Mouse (Mus musculus): ENCODE measurements around the gene Dmkn.

The Dmkn gene

DNA sequence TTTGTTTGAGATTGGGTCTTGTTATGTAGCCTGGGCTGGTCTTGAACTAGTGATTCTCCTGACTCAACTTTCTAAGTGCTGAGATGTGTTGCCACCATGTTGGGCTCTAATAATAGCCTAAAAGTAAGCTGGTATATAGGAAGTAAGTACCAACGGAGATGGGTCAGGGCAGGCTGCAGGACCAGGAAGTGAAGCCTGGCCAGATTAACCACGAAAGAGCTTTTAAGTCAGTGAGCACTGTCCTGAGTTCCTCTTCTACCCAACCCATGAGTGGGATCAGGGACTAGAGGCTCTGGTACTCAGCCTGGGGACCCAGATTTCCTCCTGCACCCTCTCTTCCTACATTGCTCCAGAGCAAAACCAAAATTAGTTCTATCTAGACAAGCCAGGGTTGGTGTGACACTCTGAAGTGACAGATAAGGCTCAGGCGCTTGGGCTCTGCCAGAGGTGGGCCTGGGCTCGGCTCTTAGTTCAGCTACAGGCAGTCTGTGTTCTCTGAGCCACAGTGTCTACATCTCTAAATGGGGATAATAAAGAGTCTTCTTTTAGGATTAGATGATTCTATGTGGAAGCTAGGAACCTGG lies 1.7 kb upstream of the Dmkn start:
- DNase-seq (ENCODE audit: low read depth), result peak; percentile 81

DNA sequence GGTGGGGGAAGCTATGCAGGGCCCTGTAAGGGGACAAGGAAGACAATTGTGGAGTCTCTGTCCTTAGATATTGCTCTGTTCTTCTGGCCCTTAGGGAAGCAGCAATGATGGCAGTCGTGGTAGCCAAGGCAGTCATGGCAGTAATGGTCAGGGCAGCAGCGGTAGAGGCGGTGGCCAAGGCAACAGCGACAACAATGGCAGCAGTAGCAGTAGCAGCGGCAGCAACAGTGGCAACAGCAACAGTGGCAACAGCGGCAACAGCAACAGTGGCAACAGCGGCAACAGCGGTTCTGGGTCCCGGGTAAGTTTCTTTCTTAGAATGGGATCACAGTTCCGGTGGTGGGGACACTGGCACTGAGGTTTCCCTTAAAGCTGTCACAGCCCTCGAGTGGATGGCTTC lies 1.6 kb downstream of the Dmkn start:
- DNase-seq (ENCODE audit: low read depth), result no peak

DNA sequence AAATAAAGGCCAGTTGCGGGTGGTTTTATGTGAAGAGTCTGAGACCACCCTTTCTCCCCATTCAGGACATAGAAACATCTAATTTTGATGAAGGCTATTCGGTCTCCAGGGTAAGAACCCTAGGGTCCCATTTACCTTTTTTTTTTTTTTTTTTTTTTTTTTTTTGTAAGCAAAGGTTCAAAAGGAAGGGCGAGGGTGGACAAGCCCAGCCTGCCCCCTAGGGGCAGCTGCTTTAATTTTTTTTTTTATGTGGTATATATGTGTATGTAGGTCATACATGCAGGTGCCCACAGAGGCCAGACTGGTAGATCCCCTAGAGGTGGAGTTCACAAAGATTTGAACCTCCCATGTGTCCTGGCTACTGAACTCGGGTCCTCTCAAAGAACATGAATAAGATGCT lies 2.9 kb downstream of the Dmkn start:
- DNase-seq (ENCODE audit: low read depth), result peak; percentile 47

DNA sequence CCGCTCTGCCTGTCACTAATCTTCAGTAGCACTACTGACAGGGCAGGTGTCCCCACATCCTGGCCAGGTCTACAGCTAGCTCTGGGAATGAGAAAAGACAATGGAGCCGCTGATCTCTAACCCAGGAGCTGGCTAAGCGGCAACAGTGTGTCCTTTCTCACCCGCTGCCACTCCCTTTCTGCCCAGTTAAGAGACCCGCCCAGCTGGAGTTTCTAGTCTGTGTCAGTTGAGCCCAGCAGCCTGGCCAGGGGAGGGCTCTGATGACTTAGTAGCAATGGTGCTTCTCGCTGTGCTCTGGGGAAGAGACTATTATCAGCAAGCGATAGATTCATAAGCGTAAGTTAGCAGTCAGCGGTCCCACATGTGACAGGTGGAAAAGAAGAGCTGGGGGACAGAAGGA lies 5.7 kb downstream of the Dmkn start:
- DNase-seq (ENCODE audit: low read depth), result no peak

DNA sequence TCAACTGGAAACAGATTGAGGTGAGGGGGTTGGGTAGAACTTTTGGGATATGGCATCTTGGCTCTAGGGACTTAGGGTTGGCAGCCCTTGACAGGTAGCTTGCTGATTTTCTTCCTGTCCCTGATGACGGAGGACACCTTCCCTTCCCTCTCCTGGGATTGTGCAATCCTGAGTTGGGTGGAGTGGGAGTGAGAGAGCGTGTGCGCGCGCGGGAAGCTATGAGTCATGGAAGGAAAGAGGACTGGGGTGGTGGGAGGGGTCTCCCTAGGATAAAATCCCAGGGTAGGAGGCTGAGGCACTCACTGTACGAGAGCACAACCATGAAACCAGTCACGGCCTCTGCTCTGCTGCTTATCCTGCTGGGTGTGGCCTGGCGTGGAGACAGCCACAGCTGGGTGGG lies 12.5 kb downstream of the Dmkn start:
- peak; percentile 40 for DNase-seq (ENCODE audit: low read depth)

DNA sequence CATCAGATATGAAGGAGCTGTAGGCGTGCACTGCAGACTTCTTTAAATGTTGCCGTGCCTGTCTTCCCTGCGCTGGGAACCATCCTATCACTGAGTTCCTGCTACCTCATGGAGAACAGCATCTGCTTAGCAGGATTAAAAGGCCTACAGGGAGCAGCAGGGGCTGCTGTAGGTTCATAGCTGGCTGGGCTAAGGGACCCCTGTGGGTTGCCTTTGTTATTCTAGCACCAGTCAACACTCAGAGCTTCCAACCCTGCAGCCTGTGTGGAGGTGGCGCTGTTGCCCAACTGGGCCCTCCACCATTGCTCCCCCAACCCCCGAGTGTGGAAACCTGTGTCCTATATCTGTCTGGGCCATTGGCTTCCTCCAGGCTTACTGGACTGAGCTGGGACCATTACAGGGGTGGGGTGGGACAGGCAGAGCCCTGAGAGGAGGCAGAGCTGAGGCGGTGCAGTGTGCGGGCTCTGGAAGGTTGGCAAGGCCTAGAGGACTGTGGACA lies 13.6 kb downstream of the Dmkn start:
- DNase-seq (ENCODE audit: low read depth), result no peak

DNA sequence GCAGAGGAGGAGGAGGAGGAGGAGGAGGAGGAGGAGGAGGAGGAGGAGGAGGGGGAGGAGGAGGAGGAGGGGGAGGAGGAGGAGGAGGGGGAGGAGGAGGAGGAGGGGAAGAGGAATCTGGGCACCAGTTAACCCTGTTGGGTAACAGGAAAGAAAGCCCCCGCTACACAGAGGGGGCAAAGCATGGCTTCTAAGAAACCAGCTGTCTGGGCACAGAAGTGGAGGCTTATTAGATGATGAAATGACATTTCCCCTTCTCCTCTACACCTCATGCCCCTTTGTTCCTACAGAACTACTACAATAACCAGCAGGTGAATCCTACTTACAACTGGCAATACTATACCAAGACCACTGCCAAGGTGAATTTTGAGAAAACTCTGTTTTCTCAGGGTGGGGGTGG lies 14.4 kb downstream of the Dmkn start:
- peak; percentile 36 for DNase-seq (ENCODE audit: low read depth)

DNA sequence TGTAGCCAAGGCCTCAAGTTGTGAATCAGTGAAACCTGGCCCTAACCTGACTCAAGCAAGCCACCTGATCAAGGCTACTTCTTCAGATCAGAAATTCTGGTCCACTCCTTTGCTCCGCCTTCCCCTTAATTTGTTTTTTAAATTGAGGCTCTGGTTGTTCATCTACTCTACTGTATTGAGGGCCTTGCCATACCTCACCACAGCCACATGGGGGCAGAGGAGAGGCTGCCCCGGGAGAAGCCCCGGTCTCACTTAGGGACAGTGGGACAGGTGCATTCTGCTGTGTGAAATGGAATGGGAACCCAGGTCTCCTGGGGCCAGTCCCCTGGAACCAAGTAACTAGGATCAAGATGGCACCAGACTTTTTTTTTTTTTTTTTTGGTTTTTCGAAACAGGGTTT lies 18.2 kb downstream of the Dmkn start:
- peak; percentile 60 for DNase-seq (ENCODE audit: low read depth)

DNA sequence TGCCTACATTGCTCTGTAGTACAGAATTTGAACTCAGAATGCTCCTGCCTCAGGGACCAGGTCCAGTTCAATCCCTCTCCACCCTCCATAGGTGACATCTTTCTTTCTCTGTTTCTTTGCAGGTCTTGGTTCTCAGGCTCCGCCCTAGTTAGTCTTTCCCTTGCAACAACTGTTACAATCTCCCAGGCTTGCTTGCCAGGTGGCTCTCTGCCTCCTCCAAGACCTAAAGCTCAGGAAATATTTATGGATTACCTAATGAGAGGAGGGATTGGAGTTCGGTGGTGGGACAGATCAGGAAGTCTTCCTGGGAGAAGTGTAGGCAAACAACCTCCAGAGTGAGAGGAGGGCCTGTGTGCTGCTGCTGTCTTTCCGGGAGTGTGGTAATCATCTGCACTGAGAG lies 19.1 kb downstream of the Dmkn start:
- DNase-seq (ENCODE audit: low read depth), result no peak

DNA sequence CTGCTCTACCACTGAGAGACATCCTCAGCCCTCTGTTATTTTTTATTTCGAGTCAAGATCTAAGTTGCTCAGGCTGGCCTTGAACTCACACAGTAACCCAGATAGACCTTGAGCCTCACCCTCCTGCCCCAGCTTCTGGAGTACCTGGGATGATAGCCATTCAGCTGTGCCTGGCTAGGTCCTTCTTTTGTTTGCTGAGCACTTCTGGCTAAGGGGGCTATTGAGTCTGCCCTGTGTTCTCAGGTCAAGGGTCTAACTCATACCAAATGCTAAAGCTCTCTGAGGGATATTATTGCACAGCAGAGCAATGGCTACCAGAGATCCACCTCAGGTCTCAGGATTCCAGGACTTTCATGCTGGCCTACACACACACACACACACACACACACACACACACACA lies 21.6 kb downstream of the Dmkn start:
- DNase-seq (ENCODE audit: low read depth), result no peak

DNA sequence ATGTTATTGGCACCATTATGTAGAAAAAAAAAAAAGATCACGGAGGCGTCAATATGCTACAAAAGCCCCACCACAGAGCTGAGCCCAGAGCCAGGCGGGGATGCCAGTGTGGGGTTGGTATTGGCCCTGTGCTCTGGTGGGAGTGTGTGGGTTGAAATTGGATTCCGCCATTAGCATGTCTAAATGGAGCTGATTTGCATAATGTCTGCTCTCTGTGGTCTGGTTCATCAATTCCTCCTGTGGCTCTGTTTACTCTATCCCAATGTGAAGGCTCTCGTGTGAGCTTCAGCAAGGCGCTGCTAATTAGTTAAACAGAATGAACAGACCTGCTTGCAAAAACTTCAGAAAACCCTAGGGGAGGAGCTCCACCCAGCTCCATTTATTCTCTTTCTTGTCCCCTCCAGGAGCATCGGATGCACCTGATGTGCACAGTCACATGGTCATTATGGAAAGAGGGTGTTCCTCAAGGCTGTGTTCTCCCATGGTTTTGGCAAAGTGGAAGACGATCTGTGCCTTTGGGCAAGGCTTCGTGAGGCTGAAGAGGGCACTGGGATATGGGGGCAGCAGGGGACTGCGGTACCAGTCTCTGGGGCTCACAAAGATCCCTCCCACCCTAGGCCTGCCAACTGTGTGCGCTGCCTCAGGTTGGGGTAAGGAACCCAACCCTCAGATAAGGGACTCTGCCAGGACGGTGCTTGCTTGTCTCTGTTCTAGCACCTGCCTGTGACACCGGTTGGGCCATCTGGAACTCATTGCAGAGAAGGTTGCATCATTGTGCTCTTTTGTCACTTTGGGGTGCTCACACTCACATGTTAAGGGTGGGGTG lies 22.4 kb downstream of the Dmkn start:
- DNase-seq (ENCODE audit: low read depth), result no peak

DNA sequence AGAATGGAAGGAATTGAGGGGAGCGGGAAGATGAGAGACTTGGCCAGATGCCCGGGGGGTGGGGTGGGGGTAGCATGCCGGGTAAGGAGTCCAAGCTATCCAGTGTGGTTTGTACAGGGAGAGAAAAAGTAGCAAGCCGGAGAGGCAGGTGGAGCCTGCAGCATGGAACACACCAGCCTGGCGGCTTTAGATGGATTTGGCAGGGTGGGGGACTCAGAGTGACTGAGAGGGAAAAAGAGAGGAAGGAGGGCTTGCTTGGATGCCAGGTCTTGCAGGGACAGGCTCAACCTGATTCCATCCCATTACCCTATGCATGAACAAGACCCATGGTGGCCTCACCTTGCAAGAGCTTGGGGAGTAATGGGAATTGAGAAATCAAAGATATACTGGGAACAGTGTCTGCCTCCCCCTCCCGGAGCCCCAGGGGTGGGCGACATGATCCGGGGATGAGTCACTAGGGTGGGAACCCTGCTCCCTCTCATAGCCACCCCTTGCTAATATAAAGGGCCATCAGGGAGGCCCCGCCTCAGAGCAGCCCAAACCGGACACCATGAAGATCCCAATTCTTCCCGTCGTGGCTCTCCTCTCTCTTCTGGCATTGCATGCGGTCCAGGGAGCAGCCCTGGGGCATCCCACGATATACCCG lies 23.9 kb downstream of the Dmkn start, which contains the start of gene Krtdap:
Gene Krtdap, plus strand, starts transcription at position 520 of the 646 bp plus-strand sequence.
- no peak for DNase-seq (ENCODE audit: low read depth)

DNA sequence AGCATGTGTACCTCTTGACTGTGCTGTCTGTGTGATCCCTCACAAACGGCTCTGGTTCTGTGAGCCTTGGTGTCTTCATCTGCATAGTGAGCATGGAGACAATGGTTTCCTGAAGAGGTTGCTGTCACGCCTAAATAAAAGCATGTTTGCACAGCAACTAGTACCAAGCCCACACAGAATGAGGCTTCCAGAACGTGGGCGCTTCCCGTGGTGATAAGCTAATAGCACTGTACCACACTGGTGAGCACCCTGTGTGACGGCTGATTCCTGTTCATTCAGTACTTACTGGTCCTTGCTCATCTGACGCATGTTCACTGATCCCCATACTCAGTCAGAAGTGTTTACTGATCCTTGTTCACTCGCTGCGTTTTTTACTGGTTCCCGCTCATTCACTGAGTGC lies 26.6 kb downstream of the Dmkn start:
- DNase-seq (ENCODE audit: low read depth), result no peak

DNA sequence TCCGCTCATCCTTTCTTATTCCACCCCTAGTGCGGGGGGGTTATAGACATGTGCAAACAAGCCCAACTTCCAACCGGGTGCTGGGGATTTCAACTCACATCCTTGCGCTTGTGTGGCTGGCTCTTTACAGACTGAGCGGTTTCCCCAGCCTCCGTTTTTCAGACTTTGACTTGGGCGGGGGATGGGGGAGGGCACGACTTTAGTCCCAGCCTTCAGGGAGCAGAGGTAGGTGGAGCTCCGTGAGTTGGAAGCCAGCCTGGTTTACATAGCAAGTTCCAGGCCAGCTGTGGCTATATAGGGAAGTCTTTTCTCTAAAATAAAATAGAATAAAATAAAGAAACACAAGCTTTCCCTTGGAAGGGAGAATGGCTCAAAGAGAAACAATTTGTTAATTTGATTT lies 28.4 kb downstream of the Dmkn start:
- no peak for DNase-seq (ENCODE audit: low read depth)

DNA sequence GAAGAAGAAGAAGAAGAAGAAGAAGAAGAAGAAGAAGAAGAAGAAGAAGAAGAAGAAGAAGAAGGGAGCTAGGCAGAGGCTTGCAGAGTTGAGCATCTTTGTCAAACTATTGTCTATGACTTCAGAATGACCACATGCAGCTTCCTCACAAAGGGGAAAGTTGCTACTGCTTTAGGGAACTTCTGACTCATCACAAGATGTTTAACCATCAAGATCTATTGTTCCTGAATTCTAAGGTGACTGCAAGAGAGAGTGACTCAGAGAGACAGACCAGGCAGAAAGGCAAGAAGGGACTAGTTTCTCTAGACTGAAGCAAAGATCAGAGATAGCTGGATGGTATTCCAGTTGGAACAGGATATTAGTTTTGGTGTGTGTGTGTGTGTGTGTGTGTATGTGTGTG lies 31.4 kb downstream of the Dmkn start:
- DNase-seq (ENCODE audit: low read depth), result peak; percentile 93

DNA sequence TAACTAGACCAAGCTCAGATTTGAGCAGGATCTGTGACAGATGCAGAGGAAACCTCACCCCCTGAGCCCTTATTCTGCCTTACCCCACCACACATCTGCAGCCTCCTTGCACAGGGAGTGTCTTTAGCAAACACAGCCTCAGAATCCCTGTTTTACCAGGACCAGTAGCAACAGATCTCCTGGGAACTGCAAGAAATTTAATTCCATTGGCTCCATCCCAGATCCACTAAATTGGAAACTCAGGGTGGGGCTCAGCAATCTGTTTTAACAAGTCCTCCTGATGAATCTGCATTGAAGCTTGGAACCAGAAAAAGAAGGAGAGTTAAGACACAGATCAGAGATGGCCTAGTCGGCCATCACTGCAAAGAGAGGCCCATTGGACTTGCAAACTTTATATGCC lies 33.2 kb downstream of the Dmkn start:
- no peak for DNase-seq (ENCODE audit: low read depth)

DNA sequence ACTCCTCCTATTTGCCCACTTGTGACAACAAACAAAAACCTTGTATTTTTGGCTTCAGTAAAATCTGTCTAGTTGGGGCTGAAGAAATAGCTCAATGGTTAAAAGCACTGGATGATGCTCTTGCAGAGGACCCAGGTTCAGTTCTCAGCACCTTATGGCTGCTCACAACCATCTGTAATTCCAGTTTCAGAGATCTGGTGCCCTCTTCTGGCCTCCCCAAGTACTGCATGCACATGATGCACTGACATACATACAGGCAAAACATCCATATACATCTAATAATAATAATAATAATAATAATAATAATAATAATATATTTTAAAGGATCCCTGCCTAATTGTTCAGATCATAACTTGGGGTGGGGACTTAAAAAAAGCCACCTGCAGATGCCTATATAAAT lies 37.1 kb downstream of the Dmkn start:
- DNase-seq (ENCODE audit: low read depth), result no peak

DNA sequence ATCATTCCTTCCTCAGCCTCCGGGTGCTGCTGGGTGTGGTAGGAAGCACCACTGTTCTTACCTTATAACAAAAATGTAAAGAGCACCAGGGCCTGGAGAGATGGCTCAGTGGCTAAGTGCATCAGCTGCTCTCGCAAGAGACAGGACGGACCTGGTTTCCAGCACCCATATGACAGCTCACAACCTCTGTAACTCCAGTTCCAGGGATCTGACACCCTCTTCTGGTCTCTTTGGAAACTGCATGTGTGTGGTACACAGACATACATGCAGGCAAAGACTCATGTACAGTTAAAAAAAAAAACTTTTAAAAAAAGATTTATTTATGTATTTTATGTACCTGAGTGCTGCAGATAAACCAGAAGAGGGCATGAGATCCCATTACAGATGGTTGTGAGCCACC lies 39.7 kb downstream of the Dmkn start:
- DNase-seq (ENCODE audit: low read depth), result no peak

DNA sequence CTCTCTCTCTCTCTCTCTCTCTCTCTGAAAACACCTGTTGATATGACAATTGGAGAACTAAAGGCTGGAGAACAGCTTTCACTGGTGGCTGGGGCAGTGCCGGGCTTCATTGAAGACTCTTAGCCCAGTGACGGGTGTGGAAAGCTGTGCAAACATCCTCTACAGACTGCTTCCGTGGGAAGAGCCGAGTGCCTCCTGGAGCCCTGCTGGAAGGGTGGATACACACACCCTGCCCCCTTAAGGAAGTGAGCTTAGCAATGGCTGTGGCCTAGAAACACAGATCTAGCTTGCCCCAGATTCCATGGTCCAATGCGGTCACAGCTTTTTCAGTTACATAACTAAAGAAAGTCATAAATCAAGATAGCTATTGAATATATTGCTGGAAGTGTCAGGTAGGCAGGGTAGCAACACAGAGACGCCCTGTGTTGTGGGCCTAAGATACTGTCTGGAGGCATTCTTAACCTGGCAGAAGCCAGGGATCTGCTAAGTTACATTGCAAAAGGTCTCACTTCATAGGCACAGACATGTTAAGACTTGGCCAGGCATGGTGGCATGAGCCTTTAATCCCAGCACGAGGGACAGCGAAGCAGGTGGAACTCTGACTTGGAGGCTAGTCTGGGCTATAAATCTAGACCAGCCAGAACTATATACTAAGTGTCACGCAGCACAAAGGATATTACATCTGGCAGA lies 40.6 kb downstream of the Dmkn start:
- DNase-seq (ENCODE audit: low read depth), result no peak

DNA sequence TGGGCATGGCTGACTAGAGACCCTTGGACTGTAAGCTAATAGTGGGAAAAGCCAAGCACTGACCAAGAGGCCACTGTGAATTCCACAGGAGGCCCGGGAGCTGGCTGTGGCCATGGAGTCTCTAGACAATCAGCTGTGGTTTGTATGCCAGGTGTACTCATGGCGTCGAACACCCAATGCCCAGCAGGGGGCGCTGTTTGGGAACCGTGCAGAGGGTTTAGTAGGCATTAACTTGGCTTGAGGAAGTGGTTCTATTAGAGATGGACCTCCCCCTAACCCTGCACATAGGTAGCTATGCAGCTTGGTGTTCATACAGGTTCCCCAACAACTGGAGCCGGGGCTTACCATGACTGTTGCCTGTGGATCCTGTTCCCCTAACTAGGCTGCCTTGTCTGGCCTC lies 42.4 kb downstream of the Dmkn start:
- peak; percentile 60 for DNase-seq (ENCODE audit: low read depth)

DNA sequence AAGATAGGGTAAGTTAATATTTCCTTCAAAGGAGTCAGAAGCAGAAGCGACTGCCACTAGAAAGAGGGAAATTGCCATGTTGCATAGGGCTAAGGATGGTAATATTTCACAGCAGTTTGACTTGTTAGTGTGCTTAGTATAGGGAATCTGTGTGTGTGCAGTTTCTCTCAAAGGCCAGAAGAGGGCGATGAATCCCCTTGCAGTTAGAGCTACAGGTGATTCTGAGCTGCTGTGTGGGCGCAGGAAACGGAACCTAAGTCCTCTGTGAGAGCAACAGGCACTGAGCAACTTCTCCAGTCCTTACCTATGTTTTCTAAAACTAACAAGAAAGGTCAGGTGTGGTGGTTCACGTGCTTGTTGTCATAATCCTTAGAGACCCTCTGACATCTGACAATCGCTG lies 46.8 kb downstream of the Dmkn start:
- peak; percentile 72 for DNase-seq (ENCODE audit: low read depth)

DNA sequence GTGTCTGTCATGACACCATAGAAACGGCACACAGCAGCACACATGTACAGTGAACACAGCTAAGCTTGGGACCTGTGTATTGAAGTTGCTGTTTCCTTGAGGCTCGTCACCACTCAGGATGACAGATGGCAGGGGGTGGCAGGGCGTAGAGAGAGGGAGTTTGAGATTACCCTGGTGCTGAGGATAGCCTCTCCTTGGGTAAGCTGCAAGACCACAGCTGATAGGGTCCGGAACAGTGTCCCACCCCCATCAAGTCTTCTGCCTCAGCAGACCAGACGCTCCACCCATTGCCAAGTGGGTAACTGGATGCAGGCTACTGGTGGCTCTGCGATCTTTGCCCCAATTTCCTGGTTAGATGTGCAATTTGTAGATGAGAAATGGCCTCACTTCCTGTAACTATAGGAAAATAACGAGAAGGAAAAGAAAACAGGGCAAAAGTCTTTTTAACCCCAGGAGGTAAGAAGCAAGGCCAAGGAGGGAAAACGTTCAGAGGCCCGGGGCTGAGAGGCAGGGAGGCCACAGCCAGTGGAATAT lies 48.3 kb downstream of the Dmkn start:
- DNase-seq (ENCODE audit: low read depth), result peak; percentile 98
